Mouse (Mus musculus) kidney, adult 9 months (tissue): ENCODE measurements around the gene Sbpl.

Source experiments
- DNase-seq: peaks from one replicate; pipeline ENCODE4 v3.0.0; 2022

Gene Sbpl

DNA sequence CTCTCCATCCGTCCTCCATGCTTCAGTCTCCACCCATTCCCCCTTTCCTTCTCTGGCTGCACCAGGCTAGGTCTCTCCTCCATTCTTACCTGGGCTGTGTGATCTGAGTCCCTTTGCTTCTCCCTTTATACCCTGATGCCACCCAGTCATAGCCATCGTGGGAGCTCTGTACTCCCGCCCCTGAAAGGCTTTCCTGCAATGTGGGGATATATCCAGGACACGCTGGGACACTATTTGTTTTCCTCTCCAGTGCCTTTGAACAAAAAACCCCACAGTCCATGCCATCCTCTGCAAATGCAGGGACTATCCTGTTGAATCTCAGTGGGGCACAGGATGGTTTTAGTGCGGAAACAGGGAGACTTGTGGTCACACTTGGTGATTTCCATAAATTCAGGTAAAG, at the start of gene Sbpl:
TSS of gene Sbpl (minus strand) at position 101 of the 400 bp plus-strand sequence.
- no peak for DNase-seq

DNA sequence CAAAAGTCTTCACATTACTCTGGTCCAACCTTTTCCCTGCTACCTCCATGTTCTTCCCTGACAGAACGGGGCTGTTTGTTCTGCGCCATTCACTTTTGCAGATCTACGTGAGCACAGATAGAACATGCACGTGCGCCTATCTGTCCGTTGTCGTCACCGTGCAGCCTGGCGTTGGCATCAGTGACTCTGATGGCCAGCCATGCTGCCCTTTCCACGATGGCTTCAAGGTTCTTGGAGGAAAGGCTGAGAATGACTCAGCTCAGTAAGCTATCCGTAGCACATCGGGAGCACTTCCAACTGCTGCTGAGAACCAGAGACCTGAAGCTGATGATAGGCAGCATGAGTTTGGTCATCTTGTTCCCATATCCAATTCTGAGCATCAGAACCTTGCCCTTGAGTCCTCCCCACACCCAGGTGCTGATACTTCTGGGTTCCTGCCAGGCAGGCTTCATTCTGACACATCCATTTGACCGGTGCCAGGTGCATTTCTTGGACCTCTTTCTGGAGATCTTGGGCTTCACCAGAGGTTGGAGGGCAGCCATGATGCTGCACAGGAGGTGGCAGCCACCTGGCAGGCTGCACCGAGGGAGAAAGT, 49.1 kb upstream of the Sbpl start:
- no peak for DNase-seq

DNA sequence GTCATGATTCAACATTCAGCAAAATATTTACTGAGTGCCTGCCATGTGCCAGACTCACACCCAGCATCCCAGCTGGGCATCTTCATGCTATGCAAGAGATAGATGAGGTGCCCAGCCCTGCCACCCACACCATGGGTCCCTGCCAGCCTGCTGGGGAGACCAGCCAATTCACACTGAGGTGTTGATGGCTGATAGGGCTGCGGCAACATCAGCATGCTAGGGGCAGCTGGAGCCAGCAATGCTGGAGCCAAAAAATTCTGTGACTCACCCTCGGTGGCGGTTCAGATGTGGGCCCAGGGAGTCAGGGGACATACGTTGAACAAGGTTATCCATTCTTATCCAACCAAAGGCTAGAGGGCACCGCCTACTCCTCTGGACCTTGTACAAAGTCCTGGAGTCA, 45.3 kb upstream of the Sbpl start:
- no peak for DNase-seq

DNA sequence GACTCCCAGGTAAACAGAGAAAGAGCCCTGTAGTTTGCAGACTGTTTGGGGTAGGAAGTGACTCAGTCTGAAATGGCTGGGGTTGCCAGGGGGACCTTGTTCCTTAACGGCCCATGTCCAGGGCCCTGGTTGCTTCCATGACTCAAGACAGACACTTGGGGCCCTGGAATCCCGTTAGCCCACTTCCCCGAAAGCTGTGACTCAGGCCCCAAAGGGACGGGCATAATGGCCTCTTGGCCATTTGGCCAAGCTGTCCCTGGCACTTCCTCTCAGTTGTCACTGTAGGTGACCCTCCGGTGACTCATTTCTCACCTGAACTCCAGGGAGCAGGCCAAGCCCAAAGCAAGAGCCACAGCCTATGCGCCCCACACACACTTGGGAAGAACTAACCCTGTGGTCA, 43.3 kb upstream of the Sbpl start:
- no peak for DNase-seq

DNA sequence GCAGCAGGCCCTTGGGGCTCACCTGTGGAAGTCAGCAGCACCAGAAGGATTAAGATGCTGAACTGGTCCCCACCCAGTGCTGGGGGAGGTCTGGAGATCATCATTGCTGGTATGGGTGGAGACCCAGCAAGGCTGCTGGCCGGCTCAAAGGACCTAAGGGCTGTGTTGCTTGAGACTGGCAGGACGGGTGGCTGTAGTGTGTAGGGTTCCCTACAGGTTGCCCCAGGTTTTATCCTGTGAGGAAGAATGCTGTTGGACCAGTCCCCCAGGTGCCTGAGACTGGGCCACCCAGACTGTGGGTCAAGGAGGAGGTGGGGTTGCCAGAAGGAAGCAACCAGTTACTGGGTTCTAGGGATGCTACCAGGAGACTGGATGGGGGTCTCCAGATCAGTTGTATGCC, 42.8 kb upstream of the Sbpl start, which contains the start of gene Prss22:
TSS of gene Prss22 (minus strand) at position 200 of the 400 bp plus-strand sequence.
- no peak for DNase-seq

DNA sequence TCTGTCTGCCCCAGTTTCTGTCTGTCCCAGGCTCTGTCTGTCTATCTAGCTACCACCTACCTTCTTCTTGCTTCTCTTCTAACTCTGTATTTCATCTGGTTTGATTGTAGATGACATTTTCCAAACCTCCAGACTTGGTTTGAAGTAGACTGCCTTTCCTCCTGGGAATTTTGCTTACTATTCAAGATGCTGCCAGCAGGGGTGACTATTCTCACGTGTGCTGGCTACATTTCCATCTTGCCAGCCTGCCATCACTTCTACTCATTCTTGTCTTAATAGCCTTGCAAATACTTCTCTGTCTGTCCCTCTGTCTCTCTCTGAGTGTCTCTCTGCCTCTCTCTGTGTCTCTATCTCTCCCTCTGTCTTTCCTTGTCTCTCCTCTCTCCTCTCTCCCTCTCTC, 40.3 kb upstream of the Sbpl start:
- DNase-seq: no peak

DNA sequence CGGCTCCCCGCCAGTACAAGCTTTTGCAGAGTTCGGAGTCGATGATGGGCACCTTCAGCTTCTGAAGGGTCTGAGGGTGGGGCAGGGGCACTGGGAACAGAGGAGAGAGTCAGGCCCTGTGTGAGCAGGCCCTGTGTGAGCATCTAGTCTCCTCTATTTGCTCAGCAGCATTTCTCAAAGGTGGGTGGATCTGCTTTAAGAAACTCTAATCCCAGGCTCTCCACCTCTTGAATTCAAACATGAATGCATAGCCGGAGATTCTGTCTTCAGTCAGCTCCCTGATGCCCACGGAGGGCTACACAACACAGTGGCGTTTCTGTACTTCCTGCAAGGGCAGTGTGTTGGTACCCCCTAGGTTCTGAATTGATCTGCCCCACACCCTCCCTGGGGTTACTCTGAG, 39.6 kb upstream of the Sbpl start:
- DNase-seq: no peak

DNA sequence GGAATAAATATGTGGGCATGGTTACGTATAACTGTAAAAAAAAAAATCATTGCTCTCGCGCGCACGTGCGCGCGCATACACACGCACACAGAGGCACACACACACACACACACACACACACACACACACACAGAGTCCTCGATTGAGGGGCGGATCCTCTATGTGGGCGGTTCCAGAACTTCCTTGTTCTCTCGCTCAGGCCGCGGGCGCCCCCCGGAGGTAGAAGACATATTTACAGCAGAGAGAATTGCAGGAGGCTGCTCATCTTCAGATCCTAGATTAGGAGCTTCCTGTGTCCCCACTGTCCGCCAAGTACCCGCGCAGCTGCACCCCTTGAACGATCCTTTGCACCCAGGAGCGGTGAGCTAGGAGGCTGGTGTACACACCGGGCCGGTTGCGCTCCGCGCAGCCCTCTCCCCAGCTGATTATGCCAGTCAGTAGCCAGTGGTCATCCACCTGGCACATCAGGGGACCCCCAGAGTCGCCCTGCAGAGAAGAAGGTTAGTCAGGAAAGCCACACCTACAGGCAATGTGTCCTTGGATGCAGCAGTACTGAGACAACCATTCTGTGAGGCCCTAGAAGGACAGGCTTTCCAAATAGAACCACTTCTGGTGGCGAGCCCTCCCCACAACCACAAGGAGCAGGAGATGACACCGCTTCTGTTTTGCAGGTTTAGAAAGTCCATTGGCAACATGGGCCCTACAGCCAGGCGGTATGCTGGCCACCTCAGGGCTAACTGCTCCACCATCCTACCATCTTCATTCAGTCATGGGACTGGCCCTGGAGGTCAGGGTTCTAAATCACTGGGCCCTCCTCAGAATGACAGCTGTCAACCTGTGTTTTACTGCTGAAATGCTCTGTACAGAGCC, 38.7 kb upstream of the Sbpl start:
- peak; percentile 96 for DNase-seq

DNA sequence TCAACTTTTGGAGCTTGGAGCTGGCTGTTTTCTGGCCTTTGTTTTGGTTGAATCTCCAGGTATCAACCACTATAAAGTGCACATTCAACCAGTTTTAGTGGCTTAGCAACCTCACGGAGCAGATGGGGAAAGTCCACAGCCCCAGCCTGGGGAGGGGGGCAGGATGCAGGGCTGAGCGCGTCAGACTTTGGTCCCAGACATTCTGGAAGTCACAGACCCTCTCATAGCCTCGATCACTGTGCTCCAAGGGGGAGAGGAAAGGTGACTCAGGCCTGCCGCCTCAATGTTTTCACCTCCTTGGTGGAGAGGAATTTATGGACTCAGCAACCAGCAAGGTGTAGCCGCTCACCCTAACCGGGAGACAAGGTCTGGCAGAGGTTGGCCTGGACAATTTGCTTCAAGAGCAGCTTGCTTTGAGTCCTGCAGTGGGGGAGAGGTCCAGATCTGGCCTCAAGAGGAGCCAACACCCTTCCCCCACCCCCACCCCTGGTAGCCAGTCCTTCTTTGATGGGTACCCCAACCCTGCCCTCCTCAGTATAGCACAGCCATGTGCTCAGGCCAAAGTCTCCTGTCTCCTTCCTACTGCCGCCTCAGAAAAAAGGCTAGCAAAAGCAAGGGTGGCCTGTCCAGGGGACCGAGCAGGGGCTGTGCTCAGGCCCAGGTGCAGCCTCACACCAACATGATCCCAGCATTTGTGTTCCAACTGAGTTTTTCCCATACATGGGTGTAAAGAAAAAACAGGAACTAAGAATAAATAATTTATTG, 37.9 kb upstream of the Sbpl start:
- peak; percentile 86 for DNase-seq

DNA sequence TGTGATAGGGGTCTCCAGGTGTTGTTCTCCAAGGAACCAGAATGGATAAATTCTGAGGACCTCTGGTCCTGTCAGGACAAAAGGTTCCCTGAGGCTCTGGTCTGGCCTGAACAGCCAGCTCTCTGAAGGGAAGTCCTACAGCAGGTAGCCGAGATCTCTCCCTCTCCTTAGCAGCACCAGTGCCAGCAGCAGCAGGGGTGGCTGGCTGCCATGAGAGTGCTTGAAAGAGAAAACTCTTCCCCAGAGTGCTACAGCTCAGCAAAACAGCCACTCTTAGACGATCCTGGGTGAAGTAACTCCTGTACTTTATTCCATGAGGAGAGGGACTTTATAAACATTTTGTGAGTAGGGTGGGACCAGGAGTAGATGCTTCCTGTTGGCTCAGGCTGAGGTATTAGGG, 34.7 kb upstream of the Sbpl start:
- no peak for DNase-seq

DNA sequence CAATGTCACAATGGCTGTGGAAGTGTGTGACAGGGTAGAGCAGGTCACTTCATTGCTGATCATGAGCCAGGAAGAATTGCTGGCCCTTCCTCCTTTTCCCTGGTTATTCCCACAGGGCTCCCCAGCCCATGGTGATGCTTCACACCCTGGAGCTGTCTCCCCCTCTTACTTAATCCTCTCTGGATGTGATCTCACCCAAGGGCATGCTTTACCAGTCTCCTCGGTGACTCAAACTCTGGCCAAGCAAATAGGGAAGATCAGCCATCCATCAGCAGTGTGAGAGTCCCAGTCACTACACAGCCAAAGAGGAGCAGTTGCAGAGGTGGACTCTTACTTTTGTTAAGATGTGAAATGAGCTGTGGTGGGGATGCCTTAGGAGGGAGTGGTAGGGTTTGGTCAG, 29.9 kb upstream of the Sbpl start:
- DNase-seq: no peak

DNA sequence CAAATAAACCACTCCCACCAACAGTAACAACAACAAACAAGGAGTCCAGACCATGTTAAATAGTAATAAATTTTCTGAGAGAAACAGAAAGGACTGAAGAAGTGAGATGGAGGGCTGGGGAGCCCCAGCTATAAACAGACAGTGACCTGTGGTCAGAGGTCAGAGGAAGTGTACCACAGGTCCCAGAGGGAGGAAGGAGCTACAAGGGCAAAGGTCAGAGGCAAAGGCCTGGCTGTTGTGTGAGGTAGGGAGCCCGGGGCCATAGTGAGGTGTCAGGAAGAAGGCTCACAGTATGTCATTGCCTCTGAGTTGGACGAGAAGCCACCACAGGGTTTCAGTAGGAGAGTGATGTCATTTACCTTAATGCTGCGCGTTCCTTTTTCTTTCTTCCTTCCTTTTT, 27.8 kb upstream of the Sbpl start:
- peak; percentile 49 for DNase-seq

DNA sequence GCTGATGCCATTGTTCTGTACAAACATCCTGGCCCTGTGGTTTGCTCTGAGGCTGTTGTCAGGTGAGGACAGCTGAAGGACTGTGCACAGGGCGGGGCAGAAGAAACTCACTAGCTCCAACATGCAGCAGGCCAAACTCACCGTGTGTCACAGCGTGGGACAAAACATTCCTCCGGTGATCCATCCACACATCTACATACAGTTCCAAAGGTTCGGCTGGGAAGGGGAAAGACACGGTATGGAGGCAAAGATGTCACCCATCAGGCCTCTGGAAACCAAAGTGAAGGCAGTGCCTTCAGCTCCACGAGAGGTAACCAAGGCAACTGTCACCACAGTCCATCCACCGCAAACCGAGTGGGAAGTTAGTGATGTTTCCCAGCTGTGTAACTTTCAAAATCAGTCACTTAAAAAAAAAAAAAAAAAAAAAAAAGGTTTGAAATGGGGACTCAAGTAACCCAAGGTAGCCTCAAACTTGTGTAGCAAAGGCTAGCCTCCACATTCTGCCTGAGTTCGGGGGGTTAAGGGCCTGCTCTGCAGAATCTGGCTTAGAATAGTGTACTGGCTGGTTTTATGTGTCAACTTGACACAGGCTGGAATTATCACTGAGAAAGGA, 25.3 kb upstream of the Sbpl start, which contains the start of gene Prss30:
TSS of gene Prss30 (minus strand) at position 270 of the 613 bp plus-strand sequence.
- no peak for DNase-seq

DNA sequence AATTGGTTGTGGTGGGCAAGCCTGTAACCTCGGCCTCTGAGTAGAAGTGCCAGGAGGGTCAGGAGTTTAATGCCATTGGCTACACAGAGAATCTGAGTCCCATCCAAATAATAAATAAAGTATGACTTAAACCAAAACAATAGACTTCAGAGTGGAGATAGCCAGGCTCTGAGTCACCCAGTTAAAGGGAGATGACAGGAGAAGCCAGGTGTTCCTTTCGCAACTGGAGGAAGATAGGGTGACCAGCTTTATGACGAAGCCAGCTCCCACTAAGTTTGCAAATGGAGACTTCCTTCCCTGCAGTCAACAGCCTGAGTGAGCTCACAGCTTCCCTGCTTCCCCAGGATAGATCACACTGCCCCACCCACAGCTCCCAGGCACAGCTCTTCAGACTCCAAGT, 24.4 kb upstream of the Sbpl start:
- no peak for DNase-seq

DNA sequence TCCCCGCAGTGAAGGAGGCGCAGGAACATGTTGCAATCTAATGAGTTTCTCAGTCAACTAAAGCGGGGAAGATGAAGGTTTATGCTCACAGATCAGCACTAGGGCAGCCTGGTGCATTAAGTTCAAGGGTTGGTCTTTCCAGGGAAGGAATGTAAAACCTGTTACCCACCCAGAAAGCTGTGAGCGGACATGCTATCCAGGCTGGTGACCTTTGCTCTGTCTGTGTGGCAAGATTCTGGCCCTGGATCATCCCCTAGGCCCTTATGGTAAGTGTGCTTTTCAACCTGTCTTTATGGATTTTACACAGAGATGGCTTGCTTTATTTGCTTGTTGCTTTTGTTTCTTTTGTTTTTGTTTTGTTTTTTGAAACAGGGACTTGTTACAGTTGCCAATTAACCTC, 21.6 kb upstream of the Sbpl start:
- DNase-seq: peak; percentile 52

DNA sequence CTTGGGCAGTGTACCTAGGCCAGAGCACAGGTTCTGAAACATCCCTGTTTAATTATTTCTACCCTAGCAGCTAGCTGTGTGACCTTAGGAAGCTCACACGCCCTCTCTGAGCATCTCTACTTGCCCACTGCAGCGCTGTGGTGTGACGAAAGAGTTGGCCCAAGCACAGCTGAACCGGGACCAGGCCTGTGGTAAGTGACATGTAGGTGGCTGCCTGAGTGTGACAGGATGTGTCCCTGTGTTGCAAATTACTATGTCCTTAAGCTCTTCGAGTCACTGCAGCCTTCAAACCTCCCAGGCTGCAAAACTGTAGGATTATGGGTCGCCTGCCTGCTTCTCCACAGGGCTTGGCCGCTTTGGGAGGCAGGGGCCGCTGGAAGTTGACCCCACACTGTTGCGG, 16.2 kb upstream of the Sbpl start:
- DNase-seq: no peak

DNA sequence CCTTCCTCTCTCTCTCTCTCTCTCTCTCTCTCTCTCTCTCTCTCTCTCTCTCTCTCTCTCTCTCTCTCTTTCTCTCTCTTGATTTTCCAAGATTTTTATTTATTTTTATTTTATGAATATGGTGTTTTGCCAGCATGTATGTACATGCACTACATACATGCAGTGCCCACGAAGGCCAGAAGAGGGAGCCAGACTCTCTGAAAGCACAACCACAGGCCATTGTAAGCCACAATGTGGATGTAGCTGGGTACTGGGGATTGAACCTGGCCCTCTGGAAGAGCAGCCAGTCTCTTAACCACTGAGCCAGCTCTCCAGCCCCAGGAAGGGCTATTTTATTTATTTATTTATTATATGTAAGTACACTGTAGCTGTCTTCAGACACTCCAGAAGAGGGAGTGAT, 14.2 kb upstream of the Sbpl start:
- DNase-seq: peak; percentile 89

DNA sequence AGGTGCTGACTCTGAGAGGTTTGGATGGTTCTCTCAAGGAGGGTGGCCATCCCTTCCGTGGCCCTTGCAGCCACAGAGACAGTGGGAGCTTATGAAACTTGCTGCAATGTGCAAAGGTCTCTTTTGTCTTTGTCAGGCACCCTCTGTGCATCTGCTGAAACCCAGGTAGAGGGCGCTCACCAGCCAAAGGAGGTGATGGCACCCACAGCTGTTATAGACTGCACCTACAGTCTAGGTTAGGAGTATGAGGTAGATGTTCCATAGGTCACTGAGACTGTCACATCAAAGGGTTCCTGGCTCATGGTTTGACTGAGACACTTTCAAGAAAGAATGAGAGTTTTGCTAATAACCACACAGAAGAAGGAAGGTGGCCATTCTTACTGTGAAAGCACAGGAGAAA, 13.7 kb upstream of the Sbpl start:
- peak; percentile 61 for DNase-seq

DNA sequence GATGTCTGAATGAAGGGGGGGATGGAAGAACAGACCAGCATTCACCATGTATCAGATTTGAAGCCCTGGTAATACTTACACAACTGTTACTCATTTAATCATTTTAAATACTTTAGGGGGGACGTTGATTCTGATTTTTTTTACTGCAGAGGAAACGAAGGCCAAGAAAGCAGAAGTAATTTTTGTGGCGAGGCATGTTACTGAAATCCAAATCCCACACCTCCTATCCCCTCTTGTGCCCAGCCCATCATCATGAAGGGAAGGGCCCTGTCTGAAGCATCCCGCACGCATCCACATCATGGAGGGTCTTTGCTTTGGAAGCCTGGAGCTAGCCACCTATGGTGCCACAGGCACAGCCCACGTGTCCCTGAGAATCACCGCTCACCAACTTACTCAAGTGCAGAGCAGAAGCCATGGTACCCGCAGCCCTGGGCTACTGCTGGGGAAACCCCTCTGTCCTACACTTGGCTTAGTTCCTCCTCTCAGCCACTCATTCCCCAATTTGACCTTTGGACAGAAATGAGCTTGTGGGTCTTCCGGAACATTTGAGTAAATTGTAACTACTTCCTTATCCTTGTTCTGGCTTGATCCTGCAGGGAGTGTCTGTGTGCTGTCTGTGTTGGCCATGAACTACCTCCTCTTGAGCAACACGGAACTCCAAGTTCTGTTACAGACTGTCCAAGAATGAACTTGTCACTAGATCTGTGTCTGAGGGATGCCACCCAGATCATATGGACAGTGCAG, 11.8 kb upstream of the Sbpl start:
- DNase-seq: peak; percentile 73

DNA sequence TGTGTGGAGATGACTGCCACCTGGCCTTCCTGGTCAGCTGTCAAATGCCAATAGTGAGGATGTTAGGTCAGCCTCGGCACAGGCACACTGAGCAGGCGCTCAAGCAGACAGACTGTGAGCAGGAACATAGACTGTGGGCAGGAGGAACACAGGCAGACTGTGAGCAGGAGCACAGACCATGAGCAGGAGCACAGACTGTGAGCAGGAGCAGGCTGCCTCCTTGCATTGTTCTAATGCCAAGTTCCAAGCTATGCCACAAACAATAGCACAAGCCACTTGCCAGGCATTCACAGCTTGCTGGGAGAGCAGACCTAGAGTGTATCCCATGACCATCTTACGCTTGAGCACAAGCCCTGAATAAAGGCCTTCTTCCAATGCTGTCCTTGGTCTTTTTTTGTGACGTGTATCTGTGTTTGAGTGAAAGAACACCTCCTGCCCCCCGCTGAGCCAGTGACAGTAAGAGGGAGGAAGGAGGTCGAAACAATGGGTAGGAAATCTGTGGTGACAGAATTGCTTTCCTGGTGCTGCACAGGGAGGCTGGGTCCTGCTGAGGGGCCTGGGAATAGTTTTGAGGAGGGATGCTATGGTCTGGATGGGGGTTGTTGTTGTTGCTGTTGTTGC, 10.8 kb upstream of the Sbpl start:
- DNase-seq: no peak

DNA sequence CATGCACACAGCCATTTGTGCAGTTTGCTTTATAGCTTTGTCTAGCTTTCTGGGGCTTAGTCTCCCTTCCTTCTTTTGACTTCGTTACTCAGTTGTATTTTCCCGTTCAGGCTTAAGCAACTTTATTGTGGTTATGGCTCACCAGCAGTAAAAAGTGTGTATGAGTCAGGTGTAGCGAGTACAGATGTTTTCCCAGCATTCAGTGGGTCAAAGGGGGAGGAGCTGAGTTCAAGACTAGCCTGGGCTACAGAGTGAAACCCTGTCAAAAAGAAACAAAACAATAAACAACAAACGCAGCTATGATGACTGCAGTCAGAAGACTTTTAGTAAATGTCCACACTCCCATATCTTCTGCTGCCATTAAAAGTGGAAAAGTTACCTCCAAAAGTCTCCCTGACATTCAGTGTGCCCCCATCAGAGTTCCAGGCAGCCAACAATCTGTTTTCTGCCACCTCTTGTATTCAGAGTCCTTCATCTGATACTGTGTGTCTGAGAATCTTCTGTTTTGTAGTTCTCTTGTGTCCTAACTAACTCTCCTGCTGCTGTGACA, 6.6 kb upstream of the Sbpl start:
- DNase-seq: no peak
